Mouse (Mus musculus): ENCODE measurements at regions not wholly inside any gene's neighbourhood (a gene's known extent, or its start where the extent isn't known, plus 50 kb on each side); places are given as distances from the start of the nearest gene placed in this dataset.
A peak's percentile ranks its signal among the peaks of the same experiment; 100 is the strongest.

- no peak overlapping the region for H3K4me2 ChIP-seq
- no peak for ATAC-seq (replicated peaks; ENCODE audit: low FRiP score)
- no peaks in the 10 kb centered on the region for H3K36me3 ChIP-seq
- H3K4me3 ChIP-seq (replicated peaks), result no peak overlapping the region
- no peak overlapping the region for H3K9ac ChIP-seq
- no peaks in the 10 kb centered on the region for H3K27me3 ChIP-seq
- no peaks in the 10 kb centered on the region for H3K4me1 ChIP-seq
- no peak overlapping the region for H3K27ac ChIP-seq
- H3K9me3 ChIP-seq (replicated peaks), result no peaks in the 10 kb centered on the region
Measured at GRCm38 (mm10) chr2:108584799-108585198, 695.7 kb upstream of the Kif18a start.

GRCm38 (mm10) chr2:108593555-108593954, 687.0 kb upstream of the Kif18a start:
- ATAC-seq (replicated peaks; ENCODE audit: low FRiP score), result no peak
- H3K9ac ChIP-seq, result no peak overlapping the region
- H3K36me3 ChIP-seq, result no peaks in the 10 kb centered on the region
- H3K4me3 ChIP-seq (replicated peaks), result no peak overlapping the region
- WGBS, result 91% methylated on average over 3 of the region's 3 CpGs
- no peaks in the 10 kb centered on the region for H3K4me1 ChIP-seq
- no peak overlapping the region for H3K27ac ChIP-seq
- H3K4me2 ChIP-seq, result no peak overlapping the region
- no peaks in the 10 kb centered on the region for H3K9me3 ChIP-seq (replicated peaks)
- no peaks in the 10 kb centered on the region for H3K27me3 ChIP-seq

GRCm38 (mm10) chr2:108600346-108600745, 680.2 kb upstream of the Kif18a start:
- H3K9me3 ChIP-seq (replicated peaks), result no peaks in the 10 kb centered on the region
- H3K4me2 ChIP-seq, result no peak overlapping the region

GRCm38 (mm10) chr2:108619580-108619979, 661.0 kb upstream of the Kif18a start:
- H3K9ac ChIP-seq, result no peak overlapping the region
- H3K4me1 ChIP-seq, result no peaks in the 10 kb centered on the region
- no peak for ATAC-seq (replicated peaks; ENCODE audit: low FRiP score)

More at GRCm38 (mm10) chr2:108600346-108600745, 680.2 kb upstream of the Kif18a start:
- Histone ChIP-seq H3K4me1 (no peaks in the 10 kb centered on the region), H3K27ac (no peak overlapping the region), H3K4me3 (replicated peaks) (no peak overlapping the region), H3K9ac (no peak overlapping the region), H3K36me3 (no peaks in the 10 kb centered on the region), H3K27me3 (no peaks in the 10 kb centered on the region)
- ATAC-seq (replicated peaks; ENCODE audit: low FRiP score), result no peak
- WGBS, result 53% methylated on average over 1 of the region's 1 CpGs

GRCm38 (mm10) chr2:108622367-108623162, 658.0 kb upstream of the Kif18a start:
- Histone ChIP-seq H3K27me3 (no peaks in the 10 kb centered on the region), H3K4me1 (no peaks in the 10 kb centered on the region), H3K27ac (no peak overlapping the region), H3K4me3 (replicated peaks) (no peak overlapping the region), H3K9ac (no peak overlapping the region), H3K4me2 (no peak overlapping the region), H3K36me3 (no peaks in the 10 kb centered on the region), H3K9me3 (replicated peaks) (no peaks in the 10 kb centered on the region)
- peak; percentile 74 for ATAC-seq (replicated peaks; ENCODE audit: low FRiP score)
- 67% methylated on average over 4 of the region's 4 CpGs for WGBS

More at GRCm38 (mm10) chr2:108619580-108619979, 661.0 kb upstream of the Kif18a start:
- Histone ChIP-seq H3K9me3 (replicated peaks) (no peaks in the 10 kb centered on the region), H3K36me3 (no peaks in the 10 kb centered on the region), H3K4me3 (replicated peaks) (no peak overlapping the region), H3K4me2 (no peak overlapping the region), H3K27me3 (no peaks in the 10 kb centered on the region), H3K27ac (no peak overlapping the region)

GRCm38 (mm10) chr2:108635644-108636043, 644.9 kb upstream of the Kif18a start:
- ATAC-seq (replicated peaks; ENCODE audit: low FRiP score), result no peak
- 87% methylated on average over 4 of the region's 4 CpGs for WGBS
- Histone ChIP-seq H3K4me1 (peaks cover 5% of the 10 kb centered on the region; the same call in 1 of the 2 replicates), H3K27me3 (no peaks in the 10 kb centered on the region), H3K36me3 (no peaks in the 10 kb centered on the region), H3K4me3 (replicated peaks) (no peak overlapping the region), H3K27ac (no peak overlapping the region), H3K9me3 (replicated peaks) (no peaks in the 10 kb centered on the region), H3K4me2 (no peak overlapping the region), H3K9ac (no peak overlapping the region)

- Histone ChIP-seq H3K4me2 (no peak overlapping the region), H3K27ac (no peak overlapping the region), H3K4me1 (no peaks in the 10 kb centered on the region), H3K36me3 (no peaks in the 10 kb centered on the region), H3K9me3 (replicated peaks) (no peaks in the 10 kb centered on the region), H3K27me3 (no peaks in the 10 kb centered on the region), H3K4me3 (replicated peaks) (no peak overlapping the region), H3K9ac (no peak overlapping the region)
- 59% methylated on average over 4 of the region's 4 CpGs for WGBS
- ATAC-seq (replicated peaks; ENCODE audit: low FRiP score), result no peak
Measured at GRCm38 (mm10) chr2:108660697-108661388, 619.7 kb upstream of the Kif18a start.

GRCm38 (mm10) chr2:108677777-108678380, 602.7 kb upstream of the Kif18a start:
- no peaks in the 10 kb centered on the region for H3K27me3 ChIP-seq
- no peak overlapping the region for H3K9ac ChIP-seq
- no peak overlapping the region for H3K4me2 ChIP-seq
- H3K4me3 ChIP-seq (replicated peaks), result no peak overlapping the region
- H3K27ac ChIP-seq, result no peak overlapping the region
- H3K9me3 ChIP-seq (replicated peaks), result no peaks in the 10 kb centered on the region
- no peaks in the 10 kb centered on the region for H3K36me3 ChIP-seq
- 36% methylated on average over 2 of the region's 2 CpGs for WGBS
- peak; percentile 60; the same call in 1 of the 2 replicates for ATAC-seq (replicated peaks; ENCODE audit: low FRiP score)
- H3K4me1 ChIP-seq, result no peaks in the 10 kb centered on the region

GRCm38 (mm10) chr2:108681574-108681973, 599.0 kb upstream of the Kif18a start:
- no peak for ATAC-seq (replicated peaks; ENCODE audit: low FRiP score)
- H3K36me3 ChIP-seq, result no peaks in the 10 kb centered on the region
- WGBS, result 87% methylated on average over 3 of the region's 3 CpGs

GRCm38 (mm10) chr2:108686019-108686743, 594.4 kb upstream of the Kif18a start:
- 70% methylated on average over 6 of the region's 6 CpGs for WGBS

More at GRCm38 (mm10) chr2:108681574-108681973, 599.0 kb upstream of the Kif18a start:
- H3K9ac ChIP-seq, result no peak overlapping the region
- no peak overlapping the region for H3K27ac ChIP-seq
- no peak overlapping the region for H3K4me3 ChIP-seq (replicated peaks)
- H3K4me1 ChIP-seq, result no peaks in the 10 kb centered on the region
- H3K4me2 ChIP-seq, result no peak overlapping the region
- H3K27me3 ChIP-seq, result no peaks in the 10 kb centered on the region
- H3K9me3 ChIP-seq (replicated peaks), result no peaks in the 10 kb centered on the region

GRCm38 (mm10) chr2:108690091-108690490, 590.4 kb upstream of the Kif18a start:
- no peak for ATAC-seq (replicated peaks; ENCODE audit: low FRiP score)
- Histone ChIP-seq H3K27me3 (no peaks in the 10 kb centered on the region), H3K9ac (no peak overlapping the region), H3K4me2 (no peak overlapping the region), H3K9me3 (replicated peaks) (no peaks in the 10 kb centered on the region), H3K4me1 (no peaks in the 10 kb centered on the region), H3K27ac (no peak overlapping the region), H3K36me3 (no peaks in the 10 kb centered on the region), H3K4me3 (replicated peaks) (no peak overlapping the region)
- 52% methylated on average over 4 of the region's 4 CpGs for WGBS

More at GRCm38 (mm10) chr2:108686019-108686743, 594.4 kb upstream of the Kif18a start:
- H3K27ac ChIP-seq, result no peak overlapping the region
- no peak overlapping the region for H3K4me2 ChIP-seq
- H3K4me3 ChIP-seq (replicated peaks), result no peak overlapping the region
- no peak; the same call in 1 of the 2 replicates for ATAC-seq (replicated peaks; ENCODE audit: low FRiP score)
- no peaks in the 10 kb centered on the region for H3K4me1 ChIP-seq
- H3K9ac ChIP-seq, result no peak overlapping the region
- H3K27me3 ChIP-seq, result no peaks in the 10 kb centered on the region
- H3K36me3 ChIP-seq, result no peaks in the 10 kb centered on the region
- no peaks in the 10 kb centered on the region for H3K9me3 ChIP-seq (replicated peaks)
